Mouse (Mus musculus) olfactory bulb, adult 2 months (tissue): ENCODE measurements around the gene Cand2.

Source experiments
- CTCF ChIP-seq: fragments of 200-500 bp; IDR thresholded peaks from 2 replicates; pipeline ENCODE4 v1.5.1; 2012; ENCODE audit warnings: low read depth, mild to moderate bottlenecking, low read length, moderate library complexity; ENCODE audit not compliant: insufficient read depth
- POLR2A ChIP-seq: fragments of 200-500 bp; IDR thresholded peaks from 2 replicates; pipeline ENCODE4 v1.6.1; 2012; ENCODE audit warnings: mild to moderate bottlenecking, low read depth, low read length, moderate library complexity; ENCODE audit not compliant: insufficient read depth

- TF ChIP-seq CTCF, result no peak
- no peak for TF ChIP-seq POLR2A
Observed at GRCm38 (mm10) chr6:115764179-115764578, 10.2 kb upstream of the Cand2 start.
